Mouse (Mus musculus) midbrain, embryonic 13.5 days (tissue): Measurements from ENCODE around the gene Ptp4a2. TPM values are rescaled to one million over a fixed set of nuclear protein-coding genes. Genes with fewer than 3 reads are reported as not detected.
A peak's percentile ranks its signal among the peaks of the same experiment; 100 is the strongest.
"Not testable (repeated sequence)": the region's sequence is repeated elsewhere in the genome, so short reads cannot be mapped to it uniquely, and the experiment has no call there.

Source experiments
- ATAC-seq: fragments of 200-750 bp; cut with Nextera tagmentation; 2 replicates; pipeline ENCODE4 v1.8.0; 2017; ENCODE audit warnings: mild to moderate bottlenecking, moderate TSS enrichment, moderate library complexity
- H3K27ac ChIP-seq: fragments of 300-500 bp; sonication (generic); 2 replicates; pipeline ENCODE4 v1.5.1; 2015; ENCODE audit warnings: inconsistent platforms, mild to moderate bottlenecking, moderate library complexity
- H3K27me3 ChIP-seq: fragments of 300-500 bp; sonication (generic); 2 replicates; pipeline ENCODE4 v1.6.1; 2015; ENCODE audit warnings: mild to moderate bottlenecking, inconsistent platforms
- H3K36me3 ChIP-seq: fragments of 300-500 bp; sonication (generic); 2 replicates; pipeline ENCODE4 v1.6.1; 2015; ENCODE audit warnings: mild to moderate bottlenecking, inconsistent platforms
- H3K4me1 ChIP-seq: fragments of 300-500 bp; sonication (generic); replicated peaks from 2 replicates; pipeline ENCODE4 v1.6.1; 2015; ENCODE audit warnings: inconsistent platforms
- H3K4me2 ChIP-seq: fragments of 300-500 bp; sonication (generic); replicated peaks from 2 replicates; pipeline ENCODE4 v1.6.1; 2015; ENCODE audit warnings: moderate library complexity, mild to moderate bottlenecking, inconsistent platforms
- H3K4me3 ChIP-seq: fragments of 300-500 bp; sonication (generic); replicated peaks from 2 replicates; pipeline ENCODE4 v1.5.1; 2015; ENCODE audit warnings: mild to moderate bottlenecking, inconsistent platforms
- H3K9ac ChIP-seq: fragments of 300-500 bp; sonication (generic); replicated peaks from 2 replicates; pipeline ENCODE4 v1.6.1; 2015; ENCODE audit warnings: mild to moderate bottlenecking, inconsistent platforms
- H3K9me3 ChIP-seq: fragments of 300-500 bp; sonication (generic); 2 replicates; pipeline ENCODE4 v1.6.1; 2016; ENCODE audit warnings: mild to moderate bottlenecking, inconsistent platforms
- WGBS: fragments of 180-500 bp; shearing (Covaris S2); methylation state at CpG from one replicate; pipeline ENCODE4 v1.1.7; 2015; 5-methylcytosine and 5-hydroxymethylcytosine counted together
- polyA plus RNA-seq: library from polyadenylated mRNA; unstranded; fragments of >200 nt; fragmentation: Nextera tagmentation; extraction: Ambion mirVana; gene quantifications from 2 replicates; pipeline ENCODE4 v1.2.1, GENCODE M21; 2015

The Ptp4a2 gene
- polyA plus RNA-seq, 1 experiment from 2014 or later: 287 TPM

DNA sequence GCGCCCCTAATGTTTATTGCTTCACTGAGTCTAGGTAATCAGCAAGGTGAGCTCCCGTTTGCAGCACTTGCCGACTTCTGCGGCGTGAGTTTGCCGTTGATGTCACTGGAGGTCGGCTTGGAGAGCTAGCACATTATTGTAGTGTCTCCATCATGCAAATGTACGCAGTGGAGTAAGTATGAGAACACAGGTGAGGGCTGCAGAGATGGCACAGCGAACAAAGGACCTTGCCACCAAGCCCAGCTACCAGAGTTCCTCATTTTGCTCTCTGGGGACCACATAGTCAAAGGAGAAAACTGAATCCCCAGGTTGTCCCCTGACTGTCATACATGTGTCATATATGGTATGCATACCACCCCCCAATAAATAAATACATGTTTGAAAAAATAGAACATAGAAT, 49.4 kb downstream of the Ptp4a2 start:
- no peak overlapping the region for H3K4me3 ChIP-seq

DNA sequence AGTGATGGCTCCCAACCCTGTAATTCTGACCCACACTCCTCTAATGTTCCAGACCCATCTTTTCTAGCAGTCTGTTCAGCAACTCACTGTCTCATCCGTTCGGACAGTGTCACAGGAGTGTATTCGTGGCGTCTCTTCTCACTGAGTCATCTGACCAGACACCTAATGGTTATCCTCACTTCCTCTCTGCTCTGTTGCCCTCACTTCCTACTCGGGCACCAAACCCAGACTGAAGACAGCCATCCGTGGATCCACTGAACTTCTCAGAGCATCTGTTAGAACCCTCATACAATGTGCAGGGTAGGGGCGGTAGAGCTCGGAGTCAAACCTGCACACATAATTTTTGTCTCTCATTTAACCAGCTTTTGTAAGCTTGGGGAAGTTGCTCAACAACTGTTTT, 50.4 kb downstream of the Ptp4a2 start:
- WGBS: 86% methylated on average over 8 of the region's 8 CpGs
- H3K27me3 ChIP-seq: no peaks in the 10 kb centered on the region
- H3K36me3 ChIP-seq: 0 out of 2 replicates have a peak, but pooled peaks cover 3% of the 10 kb centered on the region
- no peaks in the 10 kb centered on the region for H3K9me3 ChIP-seq
- ATAC-seq: no peak
- no peak overlapping the region for H3K4me2 ChIP-seq
- H3K9ac ChIP-seq: no peak overlapping the region
- 0 out of 2 replicates have a peak, but pooled peaks cover under 1% of the 10 kb centered on the region for H3K4me1 ChIP-seq
- no peak overlapping the region for H3K4me3 ChIP-seq
- no peak overlapping the region for H3K27ac ChIP-seq

More for the DNA sequence above, 49.4 kb downstream of the Ptp4a2 start:
- H3K27me3 ChIP-seq: no peaks in the 10 kb centered on the region
- H3K36me3 ChIP-seq: 0 out of 2 replicates have a peak, but pooled peaks cover 3% of the 10 kb centered on the region
- H3K9ac ChIP-seq: no peak overlapping the region
- ATAC-seq: no peak
- H3K27ac ChIP-seq: no peak overlapping the region
- no peaks in the 10 kb centered on the region for H3K9me3 ChIP-seq
- H3K4me1 ChIP-seq: peaks cover 9% of the 10 kb centered on the region
- 95% methylated on average over 9 of the region's 9 CpGs for WGBS
- no peak overlapping the region for H3K4me2 ChIP-seq

DNA sequence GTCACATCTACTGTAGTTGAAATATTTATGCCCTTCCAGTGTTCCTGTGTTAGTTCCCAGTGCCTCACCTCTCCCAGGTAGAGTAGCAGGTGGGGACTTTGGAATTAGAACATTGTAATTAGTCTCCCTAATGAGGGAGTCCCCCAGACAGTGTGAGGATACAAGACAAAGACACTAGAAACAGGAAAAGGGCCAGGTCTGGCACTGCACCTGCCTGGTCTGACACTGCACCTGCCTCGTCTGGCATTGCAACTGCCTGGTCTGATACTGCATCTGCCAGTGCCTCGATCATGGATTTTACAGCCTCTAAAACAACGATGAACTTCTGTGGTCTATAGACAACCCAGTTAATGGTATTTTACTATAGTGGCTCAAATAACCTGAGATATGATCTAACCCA, 51.3 kb downstream of the Ptp4a2 start:
- no peak overlapping the region for H3K4me3 ChIP-seq
- 0 out of 2 replicates have a peak, but pooled peaks cover 3% of the 10 kb centered on the region for H3K36me3 ChIP-seq
- no peak for ATAC-seq
- WGBS: 96% methylated on average over 3 of the region's 3 CpGs
- no peaks in the 10 kb centered on the region for H3K9me3 ChIP-seq
- no peak overlapping the region for H3K27ac ChIP-seq
- H3K9ac ChIP-seq: no peak overlapping the region
- no peaks in the 10 kb centered on the region for H3K4me1 ChIP-seq
- no peaks in the 10 kb centered on the region for H3K27me3 ChIP-seq
- H3K4me2 ChIP-seq: no peak overlapping the region

DNA sequence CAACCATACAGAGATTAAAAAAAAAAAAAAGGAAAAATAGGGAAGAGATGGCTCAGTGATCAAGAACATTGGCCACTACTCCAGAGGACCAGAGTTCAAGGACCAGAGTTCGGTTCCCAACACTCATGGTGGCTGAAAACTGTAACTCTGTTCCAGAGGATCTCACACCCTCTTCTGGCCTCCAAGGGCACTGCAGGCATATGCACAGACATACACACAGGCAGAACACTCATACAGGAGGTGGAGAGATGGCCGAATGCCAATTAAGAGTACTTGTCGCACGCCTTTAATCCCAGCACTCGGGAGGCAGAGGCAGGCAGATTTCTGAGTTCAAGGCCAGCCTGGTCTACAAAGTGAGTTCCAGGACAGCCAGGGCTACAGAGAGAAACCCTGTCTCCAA, 55.2 kb downstream of the Ptp4a2 start:
- H3K27me3 ChIP-seq, ATAC-seq, H3K4me3 ChIP-seq, H3K4me1 ChIP-seq, H3K27ac ChIP-seq, H3K9me3 ChIP-seq, H3K36me3 ChIP-seq, H3K4me2 ChIP-seq, H3K9ac ChIP-seq: not testable (repeated sequence)
- 98% methylated on average over 5 of the region's 5 CpGs for WGBS

DNA sequence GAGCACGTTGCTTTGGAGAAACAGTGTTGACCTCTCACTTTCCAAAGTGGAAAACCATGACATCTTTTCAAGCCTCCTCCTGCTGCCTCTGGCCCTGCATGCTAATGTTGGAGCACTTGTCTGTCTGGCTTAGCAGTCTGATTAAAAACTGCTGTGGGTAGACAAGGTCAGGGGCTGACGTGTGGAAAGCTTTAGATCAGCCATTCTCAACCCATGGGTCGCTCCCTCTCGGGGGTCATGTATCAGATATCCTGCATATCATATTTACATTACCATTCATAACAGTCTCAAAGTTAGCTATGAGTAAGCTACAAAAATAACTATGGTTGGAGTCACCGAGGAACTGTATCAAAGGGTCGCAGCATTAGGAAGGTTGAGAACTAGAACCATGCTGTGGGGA, 57.2 kb downstream of the Ptp4a2 start:
- no peak overlapping the region for H3K4me2 ChIP-seq
- ATAC-seq: no peak; the same call in 1 of the 2 replicates
- no peak overlapping the region for H3K27ac ChIP-seq
- no peaks in the 10 kb centered on the region for H3K9me3 ChIP-seq
- H3K9ac ChIP-seq: no peak overlapping the region
- H3K27me3 ChIP-seq: no peaks in the 10 kb centered on the region
- WGBS: 62% methylated on average over 6 of the region's 6 CpGs
- H3K4me3 ChIP-seq: no peak overlapping the region
- H3K36me3 ChIP-seq: no peaks in the 10 kb centered on the region
- H3K4me1 ChIP-seq: peaks cover 6% of the 10 kb centered on the region; the same call in 1 of the 2 replicates

DNA sequence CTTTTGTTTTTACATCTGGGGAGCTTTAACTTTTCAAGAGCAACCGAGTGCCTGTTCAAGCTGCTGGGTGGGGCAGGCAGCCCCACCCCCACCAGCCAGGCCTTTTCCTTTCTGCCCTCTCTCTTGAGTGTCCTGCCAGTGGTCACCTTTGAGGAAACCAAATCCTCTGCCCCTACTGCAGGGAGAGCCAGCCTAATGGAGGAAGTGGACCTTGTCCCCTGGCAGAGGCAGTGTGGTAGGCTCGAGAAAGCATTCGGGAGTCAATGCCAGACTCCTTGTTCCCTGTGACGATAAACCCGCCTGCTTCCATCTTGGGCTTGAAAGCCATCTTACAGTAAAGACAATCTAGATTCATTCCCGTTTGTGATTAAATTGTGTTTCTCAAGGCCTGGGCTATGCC, 59.5 kb downstream of the Ptp4a2 start:
- H3K36me3 ChIP-seq: no peaks in the 10 kb centered on the region

DNA sequence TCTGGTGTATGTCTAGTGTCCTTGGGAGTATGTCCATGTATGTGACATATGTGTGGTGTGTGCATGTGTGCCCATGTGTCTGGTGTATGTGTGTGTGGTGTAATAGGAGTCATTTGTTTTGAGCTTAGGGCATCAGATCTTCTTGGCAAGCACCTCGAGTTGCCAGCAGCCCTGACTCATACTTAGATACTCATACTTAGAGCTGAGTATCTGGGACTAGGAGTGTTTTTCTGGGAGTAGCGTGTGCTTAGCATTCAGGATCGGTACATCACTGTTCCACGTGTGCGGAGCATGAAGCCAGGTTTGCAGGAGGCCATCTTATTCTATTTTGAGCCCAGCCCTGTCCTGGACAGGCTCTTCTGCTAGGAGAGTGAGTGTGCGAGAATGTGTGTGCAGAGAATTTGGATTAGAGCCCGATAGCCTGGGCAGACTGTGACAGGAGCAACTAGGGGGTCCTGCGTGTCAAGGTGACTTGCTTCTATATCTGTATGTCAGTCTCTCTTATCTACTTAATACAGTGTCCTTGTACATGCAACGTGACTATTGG, 61.4 kb downstream of the Ptp4a2 start:
- Histone ChIP-seq H3K4me2 (no peak overlapping the region), H3K27me3 (no peaks in the 10 kb centered on the region), H3K36me3 (no peaks in the 10 kb centered on the region), H3K27ac (no peak overlapping the region), H3K9me3 (no peaks in the 10 kb centered on the region), H3K4me3 (no peak overlapping the region), H3K4me1 (peaks cover 18% of the 10 kb centered on the region), H3K9ac (no peak overlapping the region)
- 89% methylated on average over 9 of the region's 9 CpGs for WGBS
- ATAC-seq: no peak

More for the DNA sequence above, 59.5 kb downstream of the Ptp4a2 start:
- WGBS: 86% methylated on average over 6 of the region's 6 CpGs
- Histone ChIP-seq H3K27me3 (no peaks in the 10 kb centered on the region), H3K9me3 (no peaks in the 10 kb centered on the region), H3K4me2 (no peak overlapping the region), H3K27ac (no peak overlapping the region), H3K4me3 (no peak overlapping the region), H3K4me1 (peaks cover 6% of the 10 kb centered on the region; the same call in 1 of the 2 replicates), H3K9ac (no peak overlapping the region)
- no peak for ATAC-seq

DNA sequence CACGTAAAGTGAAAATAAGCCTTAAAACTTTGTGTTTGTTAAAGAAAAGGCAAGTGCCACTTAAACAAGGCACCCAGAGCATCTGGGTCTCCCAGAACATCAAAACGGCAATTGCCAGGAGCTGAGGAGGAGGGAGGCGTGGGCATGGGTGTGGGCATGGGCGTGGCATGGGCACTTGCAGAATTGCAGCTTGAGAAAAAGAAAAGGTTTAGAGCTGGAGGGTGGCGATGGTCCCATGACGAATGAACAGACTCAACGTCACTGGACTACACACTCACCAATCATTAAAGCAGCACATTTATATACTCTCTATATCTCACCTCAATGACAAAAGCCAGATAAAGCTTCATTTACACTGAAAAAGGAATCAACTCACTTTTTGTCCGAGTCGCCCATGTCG, 63.8 kb downstream of the Ptp4a2 start:
- Histone ChIP-seq H3K9me3 (no peaks in the 10 kb centered on the region), H3K4me1 (peaks cover 21% of the 10 kb centered on the region), H3K27ac (no peak overlapping the region), H3K36me3 (no peaks in the 10 kb centered on the region), H3K4me3 (no peak overlapping the region), H3K27me3 (no peaks in the 10 kb centered on the region), H3K9ac (no peak overlapping the region), H3K4me2 (no peak overlapping the region)
- 85% methylated on average over 10 of the region's 10 CpGs for WGBS
- no peak for ATAC-seq

DNA sequence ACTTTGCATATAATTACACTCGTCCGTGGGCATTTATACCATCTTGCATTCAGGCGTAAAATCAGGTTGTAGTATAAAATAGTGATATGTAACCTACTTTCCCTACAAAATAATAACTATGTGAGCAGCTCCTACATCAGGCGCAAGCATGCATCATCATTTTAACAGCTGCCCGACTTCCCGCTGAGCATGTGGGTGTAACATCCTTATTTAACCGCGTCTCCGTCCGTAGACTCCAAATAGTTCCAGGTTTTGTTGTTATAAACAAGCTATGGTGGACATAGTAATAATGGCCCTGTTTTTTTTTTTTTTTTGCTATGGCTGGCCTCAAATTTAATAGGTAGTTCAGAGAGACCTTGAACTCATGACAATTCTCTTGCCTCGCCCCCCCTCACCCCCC, 64.4 kb downstream of the Ptp4a2 start:
- no peak overlapping the region for H3K4me3 ChIP-seq
- H3K4me2 ChIP-seq: no peak overlapping the region
- H3K9ac ChIP-seq: no peak overlapping the region
- no peaks in the 10 kb centered on the region for H3K36me3 ChIP-seq
- H3K27ac ChIP-seq: no peak overlapping the region
- ATAC-seq: no peak
- 80% methylated on average over 11 of the region's 11 CpGs for WGBS
- no peaks in the 10 kb centered on the region for H3K27me3 ChIP-seq
- H3K4me1 ChIP-seq: peaks cover 21% of the 10 kb centered on the region
- H3K9me3 ChIP-seq: no peaks in the 10 kb centered on the region

DNA sequence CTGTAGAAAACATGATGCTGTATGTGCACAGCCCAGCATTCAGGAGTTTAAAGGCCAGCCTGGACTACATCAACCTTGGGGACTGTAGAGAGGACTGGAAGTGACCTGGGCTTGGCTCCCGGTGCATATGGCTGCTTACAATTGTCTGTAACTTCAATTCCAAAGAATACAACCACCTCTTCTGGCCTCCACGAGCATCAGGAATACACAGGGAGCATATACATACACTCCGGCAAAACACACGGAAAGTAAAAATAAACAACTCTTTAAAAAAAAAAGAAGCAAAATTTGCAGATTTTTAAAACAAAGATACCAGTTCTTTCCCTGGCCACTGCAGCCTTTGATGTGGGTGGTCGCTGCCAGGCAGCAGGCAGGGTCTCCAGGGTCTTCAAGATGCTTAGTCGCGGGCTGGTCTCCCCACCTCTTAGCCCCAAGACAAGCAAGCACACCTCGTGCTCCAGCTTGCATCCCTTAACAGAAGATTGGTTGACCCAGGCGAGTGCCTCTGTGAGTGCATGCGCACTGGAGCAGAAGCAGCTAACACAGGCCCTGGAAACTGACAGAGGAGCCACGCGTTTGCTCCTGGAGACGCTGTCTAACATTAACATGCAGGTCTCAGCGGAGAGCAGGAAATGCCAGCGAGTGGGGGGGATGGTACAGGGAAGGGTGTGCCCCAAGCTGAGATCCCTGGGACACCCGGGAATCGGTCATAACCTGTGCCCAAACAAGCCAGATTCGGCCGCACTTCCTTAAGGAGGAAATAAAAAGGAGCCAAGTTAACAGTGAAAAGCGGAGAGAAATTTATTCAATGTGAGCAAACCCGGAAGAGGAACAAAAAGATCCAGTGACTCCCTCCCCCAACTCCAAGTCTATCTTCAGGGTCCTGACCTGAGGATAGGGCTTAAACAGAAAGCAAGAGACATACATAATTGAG, 66.1 kb downstream of the Ptp4a2 start:
- Histone ChIP-seq H3K9ac (peak overlapping the region; percentile 56), H3K4me3 (peak overlapping the region; percentile 32), H3K4me2 (peak overlapping the region; percentile 57), H3K27ac (peak overlapping the region; percentile 85), H3K36me3 (no peaks in the 10 kb centered on the region), H3K9me3 (no peaks in the 10 kb centered on the region), H3K4me1 (peaks cover 23% of the 10 kb centered on the region), H3K27me3 (no peaks in the 10 kb centered on the region)
- 14% methylated on average over 21 of the region's 21 CpGs for WGBS
- peak; percentile 93 for ATAC-seq

DNA sequence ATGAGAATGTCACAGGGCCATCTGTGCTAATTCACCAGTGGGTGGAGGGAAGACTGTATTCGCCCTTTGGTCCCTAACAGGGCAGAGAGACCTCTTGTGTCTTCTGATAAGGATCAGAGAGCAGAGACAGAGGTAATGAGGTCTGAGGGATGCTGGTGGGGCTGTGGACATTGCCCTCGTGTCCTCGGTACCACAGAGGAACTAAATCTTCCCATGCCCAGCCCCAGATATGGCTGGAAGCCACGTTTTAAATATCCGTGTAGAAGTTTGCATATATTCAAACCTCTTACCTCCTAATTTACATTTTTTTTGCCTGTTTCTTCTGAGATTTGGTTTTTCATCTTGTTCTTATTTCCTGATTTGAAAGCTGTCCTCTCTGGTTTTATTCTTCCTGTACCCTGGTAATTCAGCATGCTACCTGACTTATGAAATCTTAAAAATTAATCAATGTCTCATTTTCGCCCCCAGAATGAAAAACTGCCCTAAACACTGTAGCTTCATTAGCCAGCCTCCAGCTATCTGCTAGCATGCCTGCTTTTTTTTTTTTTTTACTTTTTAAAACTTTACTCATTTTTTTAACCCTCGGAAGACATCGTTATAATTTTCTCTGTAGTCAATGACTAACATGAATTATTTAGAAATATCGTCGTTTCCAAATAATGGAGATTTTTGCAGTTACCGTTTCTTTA, 67.1 kb downstream of the Ptp4a2 start:
- Histone ChIP-seq H3K27me3 (no peaks in the 10 kb centered on the region), H3K9me3 (no peaks in the 10 kb centered on the region), H3K9ac (no peak overlapping the region), H3K4me3 (no peak overlapping the region), H3K36me3 (no peaks in the 10 kb centered on the region), H3K27ac (peak overlapping the region; percentile 85), H3K4me2 (peak overlapping the region; percentile 57), H3K4me1 (peaks cover 30% of the 10 kb centered on the region)
- 65% methylated on average over 11 of the region's 11 CpGs for WGBS
- ATAC-seq: no peak

DNA sequence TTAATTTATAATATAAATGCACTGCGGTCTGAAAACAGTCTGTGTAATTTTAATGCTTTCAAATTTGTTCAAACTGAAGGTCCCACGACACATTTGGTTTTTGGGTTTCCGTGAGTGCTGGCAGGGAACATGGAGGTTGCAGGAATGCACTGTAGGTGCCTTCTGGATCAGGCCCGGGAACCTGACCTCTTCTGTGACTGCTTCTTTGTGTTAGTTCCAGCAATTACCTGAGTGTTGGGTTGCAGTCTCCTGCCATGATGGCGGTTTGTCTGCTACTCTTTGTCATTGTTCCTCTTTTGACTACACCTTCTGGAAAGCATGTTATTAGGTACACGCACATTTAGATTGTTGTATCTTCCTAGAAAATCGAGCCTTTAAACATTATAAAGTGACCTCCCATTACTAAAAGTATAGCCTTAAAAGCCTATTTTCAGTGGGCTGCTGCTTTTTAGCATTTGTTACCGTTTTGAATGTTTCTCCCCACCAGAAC, 67.7 kb downstream of the Ptp4a2 start:
- H3K4me1 ChIP-seq: peaks cover 32% of the 10 kb centered on the region
- H3K9me3 ChIP-seq: no peaks in the 10 kb centered on the region
- H3K27me3 ChIP-seq: no peaks in the 10 kb centered on the region
- H3K4me3 ChIP-seq: no peak overlapping the region
- no peaks in the 10 kb centered on the region for H3K36me3 ChIP-seq
- no peak for ATAC-seq
- H3K27ac ChIP-seq: no peak overlapping the region
- H3K4me2 ChIP-seq: no peak overlapping the region
- H3K9ac ChIP-seq: no peak overlapping the region
- WGBS: 72% methylated on average over 8 of the region's 8 CpGs
